Mouse (Mus musculus) liver, embryonic 14.5 days (tissue): ENCODE measurements around the gene Ppp1r12b. TPM values are rescaled to one million over a fixed set of nuclear protein-coding genes. Genes with fewer than 3 reads are reported as not detected.
"Not testable (repeated sequence)": the region's sequence is repeated elsewhere in the genome, so short reads cannot be mapped to it uniquely, and the experiment has no call there.

Source experiments
- ATAC-seq: fragments of 200-750 bp; cut with Nextera tagmentation; 2 replicates; pipeline ENCODE4 v1.8.0; 2017; ENCODE audit warnings: moderate number of reproducible peaks, mild to moderate bottlenecking, moderate library complexity; ENCODE audit not compliant: insufficient read depth
- DNase-seq, 3 experiments: peaks; one replicate each; pipeline ENCODE4 v3.0.0-alpha.2; 2012 to 2013; ENCODE audit warnings: low read depth in 3 of 3, low spot score in 3 of 3
- H3K27ac ChIP-seq: fragments of 300-500 bp; sonication (generic); 2 replicates; pipeline ENCODE4 v1.5.1; 2014; ENCODE audit warnings: moderate library complexity, mild to moderate bottlenecking, control low read depth, inconsistent platforms
- H3K27me3 ChIP-seq: fragments of 300-500 bp; sonication (generic); 2 replicates; pipeline ENCODE4 v1.6.1; 2014; ENCODE audit warnings: mild to moderate bottlenecking, low read length, moderate library complexity; ENCODE audit not compliant: control insufficient read depth, insufficient read depth
- H3K36me3 ChIP-seq: fragments of 300-500 bp; sonication (generic); replicated peaks from 2 replicates; pipeline ENCODE4 v1.6.1; 2014; ENCODE audit warnings: low read depth; ENCODE audit not compliant: control insufficient read depth, insufficient read depth
- H3K4me1 ChIP-seq, 2 experiments: fragments of 200-500 bp in 1 of 2; fragments of 300-500 bp in 1 of 2; sonication (generic) in 1 of 2; replicated peaks; 2 replicates each; pipeline ENCODE4 v1.6.1; 2012 to 2014; ENCODE audit warnings: antibody characterized with exemption in 1 of 2, inconsistent platforms in 1 of 2, low read length in 1 of 2; ENCODE audit not compliant: control insufficient read depth in 2 of 2, insufficient read depth in 2 of 2
- H3K4me2 ChIP-seq: fragments of 300-500 bp; sonication (generic); 2 replicates; pipeline ENCODE4 v1.6.1; 2014; ENCODE audit warnings: low read depth, mild to moderate bottlenecking, control low read depth, moderate library complexity
- H3K4me3 ChIP-seq, 2 experiments: fragments of 200-500 bp in 1 of 2; fragments of 300-500 bp in 1 of 2; sonication (generic) in 1 of 2; 2 replicates each; pipeline ENCODE4 v1.5.1; 2012 to 2014; ENCODE audit warnings: low read depth in 2 of 2, low read length in 2 of 2, mild to moderate bottlenecking in 2 of 2, control low read depth in 1 of 2, inconsistent platforms in 1 of 2, moderate library complexity in 1 of 2; ENCODE audit not compliant: insufficient read depth in 1 of 2
- H3K9ac ChIP-seq: fragments of 300-500 bp; sonication (generic); replicated peaks from 2 replicates; pipeline ENCODE4 v1.6.1; 2014; ENCODE audit warnings: mild to moderate bottlenecking, control low read depth, moderate library complexity
- H3K9me3 ChIP-seq: fragments of 300-500 bp; sonication (generic); 2 replicates; pipeline ENCODE4 v1.6.1; 2016; ENCODE audit warnings: low read length, mixed read lengths; ENCODE audit not compliant: control insufficient read depth
- CTCF ChIP-seq: IDR thresholded peaks from 2 replicates; pipeline ENCODE4 v1.5.1; 2016; ENCODE audit warnings: antibody characterized with exemption, low read depth, control low read depth
- EP300 ChIP-seq: IDR thresholded peaks from 2 replicates; pipeline ENCODE4 v1.6.1; 2016; ENCODE audit warnings: antibody characterized with exemption, low read depth
- WGBS: fragments of 180-500 bp; shearing (Covaris S2); extraction: QIAGEN DNeasy Blood & Tissue Kit; methylation state at CpG from one replicate; pipeline ENCODE4 v1.1.7; 2014; ENCODE audit not compliant: insufficient replicate concordance; 5-methylcytosine and 5-hydroxymethylcytosine counted together
- polyA plus RNA-seq, 2 experiments: library from polyadenylated mRNA; depleted of rRNA in 1 of 2; stranded (reverse) in 1 of 2; unstranded in 1 of 2; fragments of >200 nt; fragmentation: Nextera tagmentation in 1 of 2; extraction: Ambion mirVana in 1 of 2; gene quantifications; 2 replicates each; pipeline versions ENCODE4 v1.2.1 to v1.2.3; 2012 to 2014

Gene Ppp1r12b
- polyA plus RNA-seq, 2 experiments, result 1.6 to 1.7 TPM

DNA sequence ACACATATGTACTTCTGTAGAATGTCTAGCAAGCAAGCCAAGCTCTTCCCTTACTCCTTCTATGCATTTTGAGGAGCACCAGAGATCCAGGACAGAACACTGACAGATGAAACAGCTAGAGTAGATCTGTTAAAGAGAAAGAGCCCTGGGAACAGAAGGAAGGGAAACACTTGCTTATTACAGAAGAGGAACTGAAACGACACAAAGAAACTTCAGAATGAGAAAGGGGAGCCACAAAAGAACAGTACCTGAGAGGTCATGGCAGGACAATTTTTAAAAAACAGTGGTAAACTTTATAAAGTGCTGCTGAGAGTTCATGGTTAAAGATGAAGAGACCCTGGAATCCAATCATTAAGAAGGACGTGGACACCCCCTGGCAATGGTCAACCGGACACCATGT is 105.4 kb downstream of the Ppp1r12b start:
- ATAC-seq (no peak), DNase-seq (no peak)
- 70% methylated on average over 3 of the region's 3 CpGs for WGBS

DNA sequence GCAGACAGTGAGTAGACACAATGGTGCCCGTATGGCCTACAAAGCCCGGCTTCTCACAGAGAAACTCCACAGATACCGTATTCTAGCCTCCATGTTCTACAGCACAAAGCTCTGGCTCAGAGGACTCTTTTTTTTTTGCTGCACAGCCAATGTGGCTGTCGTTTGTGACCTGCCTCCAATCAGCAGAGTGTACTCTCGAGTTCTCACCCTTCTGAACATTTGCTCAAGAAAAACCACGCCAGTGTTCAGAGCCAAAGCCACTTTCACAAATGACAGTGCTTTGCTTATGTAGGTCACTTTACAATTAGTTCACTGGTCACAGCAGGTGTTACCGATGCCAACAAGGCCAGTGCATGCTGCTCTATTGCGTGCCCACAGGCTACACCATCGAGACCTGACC is 107.9 kb downstream of the Ppp1r12b start:
- H3K4me2 ChIP-seq, result no peak overlapping the region
- DNase-seq, result no peak
- no peaks in the 10 kb centered on the region for H3K36me3 ChIP-seq
- H3K4me1 ChIP-seq, result peaks cover 0 to 2% of the 10 kb centered on the region in 2 experiments; a peak in 1 of 4 replicates
- no peak overlapping the region for H3K27ac ChIP-seq
- TF ChIP-seq CTCF, result no peak
- no peak for TF ChIP-seq EP300
- no peaks in the 10 kb centered on the region for H3K27me3 ChIP-seq
- no peak overlapping the region for H3K4me3 ChIP-seq
- no peaks in the 10 kb centered on the region for H3K9me3 ChIP-seq
- ATAC-seq, result no peak
- no peak overlapping the region for H3K9ac ChIP-seq
- 77% methylated on average over 9 of the region's 9 CpGs for WGBS

More for the DNA sequence above, 105.4 kb downstream of the Ppp1r12b start:
- peaks cover 0 to 3% of the 10 kb centered on the region in 2 experiments; a peak in 1 of 4 replicates for H3K4me1 ChIP-seq
- H3K27me3 ChIP-seq, result no peaks in the 10 kb centered on the region
- H3K4me3 ChIP-seq, result no peak overlapping the region
- H3K9ac ChIP-seq, result no peak overlapping the region
- H3K27ac ChIP-seq, result no peak overlapping the region
- no peak overlapping the region for H3K4me2 ChIP-seq
- no peaks in the 10 kb centered on the region for H3K9me3 ChIP-seq
- H3K36me3 ChIP-seq, result no peaks in the 10 kb centered on the region
- no peak for TF ChIP-seq EP300
- TF ChIP-seq CTCF, result no peak

GRCm38 (mm10) chr1:134846295-134846988 is 109.3 kb downstream of the Ppp1r12b start:
- ATAC-seq, result no peak
- Histone ChIP-seq H3K9ac (no peak overlapping the region), H3K4me1 (no peaks in the 10 kb centered on the region), H3K27ac (no peak overlapping the region), H3K9me3 (no peaks in the 10 kb centered on the region), H3K36me3 (no peaks in the 10 kb centered on the region), H3K4me2 (no peak overlapping the region), H3K27me3 (no peaks in the 10 kb centered on the region), H3K4me3 (no peak overlapping the region)
- no peak for DNase-seq
- WGBS, result 72% methylated on average over 10 of the region's 10 CpGs
- TF ChIP-seq EP300 (no peak), CTCF (no peak)

DNA sequence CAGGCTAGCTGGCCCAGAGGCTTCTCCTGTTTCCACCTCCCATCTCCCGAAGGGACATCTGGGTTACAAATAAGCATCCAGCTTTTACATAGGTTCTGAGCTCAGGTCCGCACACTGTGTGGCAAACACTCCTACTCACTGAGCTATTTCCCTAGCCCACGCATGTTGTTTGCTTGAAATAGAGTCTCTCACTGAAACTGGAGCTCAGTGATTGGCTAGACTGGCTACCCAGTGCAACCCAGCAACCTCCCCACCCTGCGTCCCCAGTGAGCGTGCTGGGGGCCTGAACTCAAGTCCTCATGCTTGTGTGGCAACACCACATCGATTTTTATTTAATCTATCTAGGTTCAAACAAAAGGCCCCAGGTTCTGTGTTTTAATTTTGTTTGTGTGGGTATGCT is 112.4 kb downstream of the Ppp1r12b start:
- no peaks in the 10 kb centered on the region for H3K4me1 ChIP-seq
- WGBS, result 82% methylated on average over 6 of the region's 6 CpGs
- H3K27ac ChIP-seq, result no peak overlapping the region
- H3K9me3 ChIP-seq, result no peaks in the 10 kb centered on the region
- ATAC-seq (no peak), DNase-seq (no peak)
- no peak overlapping the region for H3K4me2 ChIP-seq
- H3K27me3 ChIP-seq, result no peaks in the 10 kb centered on the region
- no peak overlapping the region for H3K9ac ChIP-seq
- H3K36me3 ChIP-seq, result no peaks in the 10 kb centered on the region
- no peak for TF ChIP-seq CTCF
- TF ChIP-seq EP300, result no peak
- H3K4me3 ChIP-seq, result no peak overlapping the region

DNA sequence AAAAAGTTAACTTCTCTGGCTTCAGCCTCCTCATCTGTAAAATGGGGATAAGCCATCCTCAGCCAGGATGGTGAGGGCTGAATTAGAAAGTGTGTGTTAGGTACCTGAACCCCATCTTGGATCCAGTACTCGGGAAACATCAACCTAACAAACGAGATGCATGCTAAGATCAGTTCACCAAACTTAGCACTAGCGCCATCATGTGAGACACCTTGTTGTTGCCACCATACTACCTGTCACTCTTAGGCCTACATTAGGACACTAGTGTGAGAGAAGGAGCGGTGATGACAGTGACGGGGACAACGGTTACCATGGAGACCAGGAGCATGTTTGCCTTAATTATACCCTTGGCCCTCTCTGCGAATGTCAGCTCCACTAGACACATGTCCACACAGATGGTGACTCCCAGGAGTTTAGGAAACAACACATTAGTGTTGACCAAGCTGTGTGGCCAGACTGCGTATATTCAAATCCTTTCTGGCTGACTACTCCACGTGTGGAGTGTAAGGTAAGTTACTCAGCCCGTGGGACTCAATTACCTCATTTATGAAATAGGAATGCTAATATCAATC is 118.7 kb downstream of the Ppp1r12b start:
- no peak; the same call in 1 of the 2 replicates for TF ChIP-seq CTCF
- TF ChIP-seq EP300, result no peak
- H3K27me3 ChIP-seq, result no peaks in the 10 kb centered on the region
- no peak overlapping the region for H3K4me3 ChIP-seq
- no peak overlapping the region for H3K4me2 ChIP-seq
- H3K9me3 ChIP-seq, result no peaks in the 10 kb centered on the region
- H3K27ac ChIP-seq, result no peak overlapping the region
- ATAC-seq (no peak), DNase-seq (no peak)
- 82% methylated on average over 10 of the region's 10 CpGs for WGBS
- peaks cover 5% of the 10 kb centered on the region; the same call in 1 of the 2 replicates for H3K36me3 ChIP-seq
- no peaks in the 10 kb centered on the region for H3K4me1 ChIP-seq
- no peak overlapping the region for H3K9ac ChIP-seq

GRCm38 (mm10) chr1:134830881-134831280 is 124.9 kb downstream of the Ppp1r12b start:
- DNase-seq, H3K4me3 ChIP-seq, H3K27me3 ChIP-seq, H3K4me2 ChIP-seq, ATAC-seq, H3K9ac ChIP-seq, H3K27ac ChIP-seq, H3K9me3 ChIP-seq, H3K36me3 ChIP-seq, H3K4me1 ChIP-seq: not testable (repeated sequence)
- 74% methylated on average over 3 of the region's 3 CpGs for WGBS
